Mouse (Mus musculus) heart, embryonic 16.5 days (tissue): Measurements from ENCODE around the gene Uhrf1. TPM values are rescaled to one million over a fixed set of nuclear protein-coding genes. Genes with fewer than 3 reads are reported as not detected.

Experiments
- polyA plus RNA-seq: library from polyadenylated mRNA; unstranded; fragments of >200 nt; fragmentation: Nextera tagmentation; extraction: Ambion mirVana; gene quantifications from 2 replicates; pipeline ENCODE4 v1.2.1, GENCODE M21; 2015

Uhrf1 gene
- polyA plus RNA-seq, 1 experiment from 2014 or later, result 94.0 TPM

Other genes starting within 250 kb of the Uhrf1 start
- gene Ubxn6, start 228.3 kb upstream of the Uhrf1 start, polyA plus RNA-seq, result 44.9 and 46.2 TPM in 2 replicates
- 82.7 and 88.3 TPM in 2 replicates for gene Hdgfl2, start 223.7 kb upstream of the Uhrf1 start, polyA plus RNA-seq
- 1.7 TPM in 2 replicates for gene Plin4, start 193.5 kb upstream of the Uhrf1 start, polyA plus RNA-seq
- gene Plin5, start 185.7 kb upstream of the Uhrf1 start, polyA plus RNA-seq, result 1.6 and 2.7 TPM in 2 replicates
- 2.0 and 2.4 TPM in 2 replicates for gene Lrg1, start 181.3 kb upstream of the Uhrf1 start, polyA plus RNA-seq
- gene Sema6b, start 163.0 kb upstream of the Uhrf1 start, polyA plus RNA-seq, result 0.70 and 1.2 TPM in 2 replicates
- 8.2 and 9.0 TPM in 2 replicates for gene Tnfaip8l1, start 140.8 kb upstream of the Uhrf1 start, polyA plus RNA-seq
- 69.9 and 75.1 TPM in 2 replicates for gene Mydgf, start 119.4 kb upstream of the Uhrf1 start, polyA plus RNA-seq
- 23.4 and 26.4 TPM in 2 replicates for gene Dpp9, start 84.4 kb upstream of the Uhrf1 start, polyA plus RNA-seq
- 25.6 and 26.9 TPM in 2 replicates for gene Fem1a, start 46.5 kb upstream of the Uhrf1 start, polyA plus RNA-seq
- 7.6 and 8.6 TPM in 2 replicates for gene Ticam1, start 26.5 kb upstream of the Uhrf1 start, polyA plus RNA-seq
- 79.3 and 89.4 TPM in 2 replicates for gene Plin3, start 10.4 kb upstream of the Uhrf1 start, polyA plus RNA-seq
- gene Arrdc5, start 3.0 kb upstream of the Uhrf1 start, polyA plus RNA-seq, result 0.21 TPM in 1 of 2 replicates, not detected in the other
- gene Kdm4b, start 22.7 kb downstream of the Uhrf1 start, polyA plus RNA-seq, result 23.8 and 33.0 TPM in 2 replicates
- 33.9 and 39.7 TPM in 2 replicates for gene Ptprs, start 173.2 kb downstream of the Uhrf1 start, polyA plus RNA-seq
- gene Znrf4, start 209.1 kb downstream of the Uhrf1 start, polyA plus RNA-seq, result not detected in 2 replicates